Mouse (Mus musculus): ENCODE results near the gene Cfap54.

The Cfap54 gene

GRCm38 (mm10) chr10:92782691-92783090 lies 298.7 kb downstream of the Cfap54 start:
- no peak for DNase-seq (ENCODE audit: low spot score in 2 of 2)

- no peak for DNase-seq (ENCODE audit: low spot score in 2 of 2)
Observed at GRCm38 (mm10) chr10:92754359-92754758, 327.1 kb downstream of the Cfap54 start.

GRCm38 (mm10) chr10:92730339-92730738 lies 351.1 kb downstream of the Cfap54 start:
- DNase-seq (ENCODE audit: low spot score in 2 of 2): no peak

- no peak for DNase-seq (ENCODE audit: low spot score in 2 of 2)
Observed at GRCm38 (mm10) chr10:92728723-92729122, 352.7 kb downstream of the Cfap54 start.

All from right cerebral cortex, adult 2 months (tissue).